Mouse (Mus musculus) liver, adult 2 months (tissue): ENCODE results near the gene Itprid1. TPM values are rescaled to one million over a fixed set of nuclear protein-coding genes. Genes with fewer than 3 reads are reported as not detected.

Experiments used
- DNase-seq: peaks from one replicate; pipeline ENCODE4 v3.0.0-alpha.2; 2011; ENCODE audit warnings: low read depth, low spot score; ENCODE audit errors: extremely low read depth
- H3K27ac ChIP-seq: fragments of 200-500 bp; replicated peaks from 2 replicates; pipeline ENCODE4 v1.5.1; 2012; ENCODE audit warnings: low read depth, mild to moderate bottlenecking, control low read depth, inconsistent platforms, low read length; ENCODE audit not compliant: insufficient read depth
- H3K27me3 ChIP-seq: fragments of 200-500 bp; 2 replicates; pipeline ENCODE4 v1.6.1; 2012; ENCODE audit warnings: mild to moderate bottlenecking, moderate library complexity, low read length, inconsistent platforms; ENCODE audit not compliant: control insufficient read depth, insufficient read depth
- H3K36me3 ChIP-seq: fragments of 200-500 bp; 2 replicates; pipeline ENCODE4 v1.6.1; 2012; ENCODE audit warnings: low read length, inconsistent platforms; ENCODE audit not compliant: control insufficient read depth, insufficient read depth
- H3K4me1 ChIP-seq: fragments of 200-500 bp; 2 replicates; pipeline ENCODE4 v1.6.1; 2011; ENCODE audit warnings: low read length; ENCODE audit not compliant: control insufficient read depth, insufficient read depth
- H3K4me3 ChIP-seq: fragments of 200-500 bp; 2 replicates; pipeline ENCODE4 v1.5.1; 2011; ENCODE audit warnings: low read depth, mild to moderate bottlenecking, control low read depth, low read length, moderate library complexity; ENCODE audit not compliant: insufficient read depth
- H3K79me2 ChIP-seq: fragments of 200-500 bp; 2 replicates; pipeline ENCODE4 v1.6.1; 2012; ENCODE audit warnings: inconsistent platforms, mild to moderate bottlenecking, low read length, moderate library complexity; ENCODE audit not compliant: control insufficient read depth, insufficient read depth
- H3K9ac ChIP-seq: fragments of 200-500 bp; 2 replicates; pipeline ENCODE4 v1.6.1; 2012; ENCODE audit warnings: low read depth, mild to moderate bottlenecking, control low read depth, inconsistent platforms, low read length
- CTCF ChIP-seq: fragments of 200-500 bp; IDR thresholded peaks from 2 replicates; pipeline ENCODE4 v1.5.1; 2011; ENCODE audit warnings: low read depth, low read length, control low read depth
- POLR2A ChIP-seq: fragments of 200-500 bp; IDR thresholded peaks from 2 replicates; pipeline ENCODE4 v1.6.1; 2011; ENCODE audit warnings: low read length, control low read depth; ENCODE audit not compliant: insufficient read depth; ENCODE audit errors: extremely low read depth
- WGBS: fragments of 180-500 bp; shearing (Covaris S2); methylation state at CpG from one replicate; pipeline ENCODE4 v1.1.7; 2018; 5-methylcytosine and 5-hydroxymethylcytosine counted together
- polyA plus RNA-seq: library from polyadenylated mRNA; depleted of rRNA; stranded (reverse); fragments of >200 nt; gene quantifications from 2 replicates; pipeline ENCODE4 v1.2.3, GENCODE M21; 2012
- total RNA-seq: library from RNA; depleted of rRNA; stranded (reverse); fragments of >200 nt; gene quantifications from 2 replicates; pipeline ENCODE4 v1.2.3, GENCODE M21; 2014

Itprid1 gene
- total and polyA plus RNA-seq, 2 experiments, result not detected

- no peak overlapping the region for H3K4me3 ChIP-seq
- H3K79me2 ChIP-seq, result no peaks in the 10 kb centered on the region
- no peak overlapping the region for H3K9ac ChIP-seq
- TF ChIP-seq POLR2A (no peak), CTCF (no peak)
- no peaks in the 10 kb centered on the region for H3K4me1 ChIP-seq
- H3K36me3 ChIP-seq, result no peaks in the 10 kb centered on the region
- 70% methylated on average over 1 of the region's 1 CpGs for WGBS
- no peak overlapping the region for H3K27ac ChIP-seq
- no peaks in the 10 kb centered on the region for H3K27me3 ChIP-seq
- no peak for DNase-seq
These were observed 24.3 kb upstream of the Itprid1 start for GRCm38 (mm10) chr6:55812353-55812752.

GRCm38 (mm10) chr6:55814184-55814926 is 22.3 kb upstream of the Itprid1 start:
- TF ChIP-seq POLR2A (no peak), CTCF (no peak)
- Histone ChIP-seq H3K79me2 (no peaks in the 10 kb centered on the region), H3K27ac (no peak overlapping the region), H3K9ac (no peak overlapping the region), H3K27me3 (no peaks in the 10 kb centered on the region), H3K36me3 (no peaks in the 10 kb centered on the region), H3K4me3 (no peak overlapping the region), H3K4me1 (no peaks in the 10 kb centered on the region)
- DNase-seq, result no peak
- WGBS, result 69% methylated on average over 12 of the region's 12 CpGs

DNA sequence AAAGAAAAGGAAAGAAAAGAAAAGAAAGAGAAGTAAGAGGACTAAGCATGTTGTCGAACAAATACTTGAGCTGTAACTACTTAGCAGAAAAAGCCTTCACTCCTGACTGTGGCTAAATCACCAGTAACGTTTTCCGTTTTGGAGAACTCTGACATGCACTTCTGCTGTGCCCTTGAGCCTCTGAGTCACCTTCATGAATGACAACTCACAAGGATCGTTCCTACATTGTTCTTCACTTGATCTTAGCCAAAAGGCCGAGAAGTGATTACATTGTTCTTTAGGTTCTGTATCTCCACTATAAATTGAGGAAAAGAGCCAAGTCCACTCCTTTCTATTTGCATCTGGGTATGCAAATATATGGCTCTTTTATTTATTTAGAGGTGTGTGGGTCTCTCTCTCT is 19.8 kb upstream of the Itprid1 start:
- TF ChIP-seq CTCF (no peak), POLR2A (no peak)
- no peak overlapping the region for H3K4me3 ChIP-seq
- no peak overlapping the region for H3K9ac ChIP-seq
- WGBS, result 73% methylated on average over 5 of the region's 5 CpGs
- no peaks in the 10 kb centered on the region for H3K4me1 ChIP-seq
- no peak for DNase-seq
- no peak overlapping the region for H3K27ac ChIP-seq
- no peaks in the 10 kb centered on the region for H3K79me2 ChIP-seq
- no peaks in the 10 kb centered on the region for H3K27me3 ChIP-seq
- no peaks in the 10 kb centered on the region for H3K36me3 ChIP-seq

DNA sequence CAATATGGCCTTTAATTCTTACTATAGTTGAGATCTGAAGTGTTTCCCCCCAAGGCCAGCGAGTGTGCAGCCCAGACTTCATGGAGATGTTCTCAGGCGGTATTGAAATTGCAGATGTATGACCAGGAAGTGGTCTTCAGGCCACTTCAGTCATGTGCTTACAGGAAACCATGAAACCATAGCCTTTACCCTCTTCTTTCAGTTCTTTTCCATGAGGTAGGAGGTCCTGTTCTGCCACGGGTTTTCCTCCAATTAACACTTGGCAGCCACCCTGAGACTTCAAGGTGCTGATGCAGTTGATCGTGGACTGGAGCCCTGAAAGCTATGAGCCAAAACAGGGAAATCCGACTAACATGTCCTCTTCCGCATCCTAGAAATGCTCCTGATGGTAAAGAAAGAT is 7.0 kb upstream of the Itprid1 start:
- 81% methylated on average over 6 of the region's 6 CpGs for WGBS
- Histone ChIP-seq H3K4me1 (no peaks in the 10 kb centered on the region), H3K9ac (no peak overlapping the region), H3K27me3 (no peaks in the 10 kb centered on the region; the same call in 1 of the 2 replicates), H3K4me3 (no peak overlapping the region), H3K27ac (no peak overlapping the region), H3K79me2 (no peaks in the 10 kb centered on the region), H3K36me3 (no peaks in the 10 kb centered on the region)
- TF ChIP-seq CTCF, result no peak
- no peak for TF ChIP-seq POLR2A
- DNase-seq, result no peak

DNA sequence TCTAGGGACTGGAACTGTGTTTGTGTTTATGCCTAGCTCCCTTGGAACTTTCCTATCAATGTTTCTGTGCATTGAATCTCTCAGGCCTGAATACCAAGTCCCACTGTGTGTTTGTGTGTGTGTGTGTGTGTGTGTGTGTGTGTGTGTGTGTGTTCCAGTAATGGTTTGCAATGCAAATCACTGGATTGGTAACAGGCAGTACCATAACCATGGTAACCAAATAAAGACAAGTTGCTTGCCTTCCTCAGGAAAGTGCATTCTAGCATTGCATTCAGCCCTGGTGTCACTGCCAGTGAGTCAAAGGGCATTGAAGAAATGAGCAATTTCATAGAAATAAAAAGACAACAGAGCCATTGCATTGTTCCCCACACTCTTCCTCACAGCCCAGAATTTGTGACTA is 15.9 kb downstream of the Itprid1 start:
- Histone ChIP-seq H3K4me3 (no peak overlapping the region), H3K9ac (no peak overlapping the region), H3K27ac (no peak overlapping the region), H3K4me1 (no peaks in the 10 kb centered on the region), H3K27me3 (no peaks in the 10 kb centered on the region), H3K79me2 (no peaks in the 10 kb centered on the region), H3K36me3 (no peaks in the 10 kb centered on the region)
- no peak for DNase-seq
- TF ChIP-seq POLR2A (no peak), CTCF (no peak)

DNA sequence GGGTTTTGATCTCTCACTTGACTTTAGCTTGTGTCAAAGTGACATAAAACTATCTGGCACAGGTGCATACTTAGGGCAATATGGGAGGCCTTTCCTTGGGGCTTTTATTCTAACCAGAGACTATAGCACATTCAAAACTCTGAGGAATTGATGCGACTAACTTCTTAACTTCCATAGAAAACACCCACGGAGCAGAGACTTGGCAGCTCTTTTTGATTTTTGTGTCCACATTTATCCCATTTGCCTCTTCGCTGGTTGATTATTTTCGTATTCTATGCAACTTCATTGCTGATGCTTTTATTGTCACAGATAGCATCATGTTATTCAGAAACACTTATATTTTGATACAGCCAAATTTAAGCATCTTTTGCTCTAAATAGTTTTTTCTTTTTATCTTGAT is 19.4 kb downstream of the Itprid1 start:
- no peak overlapping the region for H3K4me3 ChIP-seq
- H3K79me2 ChIP-seq, result no peaks in the 10 kb centered on the region
- no peak overlapping the region for H3K9ac ChIP-seq
- H3K27ac ChIP-seq, result no peak overlapping the region
- no peaks in the 10 kb centered on the region for H3K36me3 ChIP-seq
- DNase-seq, result no peak
- TF ChIP-seq POLR2A (no peak), CTCF (no peak)
- H3K4me1 ChIP-seq, result no peaks in the 10 kb centered on the region
- 81% methylated on average over 4 of the region's 4 CpGs for WGBS
- H3K27me3 ChIP-seq, result no peaks in the 10 kb centered on the region
